Comparison of ENCODE assay signal across 8 mouse cellular contexts in the genomic region with DNA sequence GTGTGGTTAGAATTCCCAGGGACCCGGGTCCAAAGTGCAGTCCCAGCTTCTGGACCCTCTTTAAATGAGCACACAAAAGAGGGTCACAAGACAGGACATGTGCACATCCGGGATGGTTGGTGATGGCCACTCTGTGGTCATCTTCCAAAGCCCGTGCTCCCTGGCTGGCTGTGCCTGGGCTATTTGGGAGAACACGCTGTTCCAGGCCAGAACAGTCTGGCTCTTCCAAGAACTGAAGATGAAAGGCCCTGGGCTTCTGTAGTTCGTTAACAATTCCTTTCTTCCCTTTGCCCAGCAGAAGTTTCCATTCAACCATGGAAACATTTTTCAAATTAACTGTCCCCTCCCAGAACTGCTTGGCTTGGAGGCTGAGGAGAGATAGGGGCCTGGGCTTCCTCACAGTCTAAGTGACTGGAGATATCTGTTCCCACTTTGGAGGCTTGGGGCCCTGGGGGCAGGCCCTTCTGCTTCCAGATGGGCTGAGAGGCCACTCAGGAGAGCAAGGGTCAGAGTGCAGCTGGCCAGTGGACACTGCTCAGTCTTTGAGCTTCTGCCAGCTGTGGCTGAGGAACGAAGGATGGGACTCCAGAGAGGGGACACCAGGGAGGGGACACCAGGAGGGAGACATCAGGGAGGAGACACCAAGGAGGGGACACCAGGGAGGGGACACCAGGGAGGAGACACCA. TPM values are rescaled to one million over a fixed set of nuclear protein-coding genes. Genes with fewer than 3 reads are reported as not detected.
A peak's percentile ranks its signal among the peaks of the same experiment; 100 is the strongest.
DNase-seq lines count a peak whose midpoint lies in the region; ATAC-seq and TF ChIP-seq lines count a peak whose summit lies in the region.

No protein-coding gene starts in this region.

- H3K4me1 ChIP-seq in spleen, adult 2 months (ENCODE audit: control insufficient read depth, insufficient read depth, insufficient read length): peaks cover 4% of the 10 kb centered on the region; the same call in 1 of the 2 replicates
- peaks cover 8% of the 10 kb centered on the region; the same call in 1 of the 2 replicates for H3K4me1 ChIP-seq in intestine, postnatal 0 days (replicated peaks; ENCODE audit: control insufficient read depth, insufficient read depth, low read length)
- no peaks in the 10 kb centered on the region; the same call in 1 of the 2 replicates for H3K4me1 ChIP-seq in liver, embryonic 16.5 days (ENCODE audit: control insufficient read depth, low read depth, low read length)

- H3K27me3 ChIP-seq in spleen, adult 2 months (ENCODE audit: control insufficient read depth, insufficient read depth, low read length): no peaks in the 10 kb centered on the region
- H3K27me3 ChIP-seq in intestine, postnatal 0 days (replicated peaks; ENCODE audit: control insufficient read depth, insufficient read depth, low read length): no peaks in the 10 kb centered on the region
- no peaks in the 10 kb centered on the region for H3K27me3 ChIP-seq in liver, embryonic 16.5 days (ENCODE audit: control insufficient read depth, insufficient read depth, low read depth, low read length)

- DNase-seq in adrenal gland, postnatal 10 days: peak; percentile 39
- no peak for DNase-seq in adrenal gland, adult 8-10 months
- DNase-seq in spleen, adult 2 months (ENCODE audit: low read depth in 1 of 2, low spot score in 2 of 2): no peak
- DNase-seq in spleen, postnatal 10 days (ENCODE audit: low spot score in 2 of 2): no peak
- DNase-seq in testis, postnatal 10 days (ENCODE audit: low spot score): peak; percentile 60
- DNase-seq in thymus, adult 18-20 months: no peak

- H3K27ac ChIP-seq in spleen, adult 2 months (ENCODE audit: insufficient read depth, low read length): peak overlapping the region; percentile 19
- peak overlapping the region; percentile 57 for H3K27ac ChIP-seq in intestine, postnatal 0 days (ENCODE audit: low read depth, low read length)
- no peak overlapping the region for H3K27ac ChIP-seq in liver, embryonic 16.5 days (ENCODE audit: low read length)

- peak; percentile 28; the same call in 1 of the 2 replicates for ATAC-seq in intestine, postnatal 0 days
- ATAC-seq in liver, embryonic 16.5 days (ENCODE audit: low read depth): peak; percentile 41; the same call in 1 of the 2 replicates

- no peak overlapping the region for H3K4me3 ChIP-seq in spleen, adult 2 months (ENCODE audit: extremely low read depth, insufficient read depth, insufficient read length)
- H3K4me3 ChIP-seq in intestine, postnatal 0 days (ENCODE audit: low read depth, low read length): no peak overlapping the region
- no peak overlapping the region for H3K4me3 ChIP-seq in liver, embryonic 16.5 days (ENCODE audit: low read depth, low read length)

- 65% methylated on average over 6 of the region's 6 CpGs for WGBS in spleen, adult 2 months
- 45% methylated on average over 6 of the region's 6 CpGs for WGBS in intestine, postnatal 0 days
- WGBS in liver, embryonic 16.5 days (ENCODE audit: insufficient replicate concordance): 40% methylated on average over 6 of the region's 6 CpGs

- H3K4me2 ChIP-seq in intestine, postnatal 0 days (replicated peaks; ENCODE audit: low read depth): no peak overlapping the region
- no peak overlapping the region for H3K4me2 ChIP-seq in liver, embryonic 16.5 days (ENCODE audit: low read depth, low read length)

- no peaks in the 10 kb centered on the region for H3K9me3 ChIP-seq in intestine, postnatal 0 days (ENCODE audit: control insufficient read depth)
- no peaks in the 10 kb centered on the region for H3K9me3 ChIP-seq in liver, embryonic 16.5 days (replicated peaks; ENCODE audit: control insufficient read depth, low read length)

- no peak overlapping the region for H3K9ac ChIP-seq in intestine, postnatal 0 days (ENCODE audit: low read depth, low read length)
- H3K9ac ChIP-seq in liver, embryonic 16.5 days (ENCODE audit: low read depth, low read length): no peak overlapping the region

- TF ChIP-seq POLR2A in spleen, adult 2 months (IDR thresholded peaks at IDR 0.05; ENCODE audit: low read depth, low read length): no peak

- no peaks in the 10 kb centered on the region for H3K36me3 ChIP-seq in spleen, adult 2 months (ENCODE audit: control insufficient read depth, insufficient read depth, low read length)
- H3K36me3 ChIP-seq in intestine, postnatal 0 days (ENCODE audit: control insufficient read depth, insufficient read depth): no peaks in the 10 kb centered on the region
- H3K36me3 ChIP-seq in liver, embryonic 16.5 days (ENCODE audit: control insufficient read depth, insufficient read depth): no peaks in the 10 kb centered on the region

- no peak for TF ChIP-seq CTCF in spleen, adult 2 months (IDR thresholded peaks at IDR 0.05; ENCODE audit: extremely low read depth, insufficient read depth, insufficient read length, insufficient replicate concordance)
- no peak for TF ChIP-seq CTCF in intestine, postnatal 0 days (IDR thresholded peaks at IDR 0.05; ENCODE audit: low read depth)

RNA-seq across cellular contexts. Expression of a gene that starts 29.8 kb away (rescaled TPM):
- total RNA-seq in adrenal gland, postnatal 10 days (2021): 10 to 100 TPM; 11.4 to 12.1 TPM
- total RNA-seq in adrenal gland, adult 8-10 months (2022): 1 to 10 TPM; 4.8 to 8.3 (median 6.0) TPM
- 54.6 and 77.8 TPM in 2 replicates for polyA plus RNA-seq in spleen, adult 2 months (2012; rRNA removed)
- 68.5 and 83.0 TPM in 2 replicates for polyA plus RNA-seq in intestine, postnatal 0 days (2015; fragmentation: Nextera tagmentation; extraction: Ambion mirVana)
- polyA plus RNA-seq in liver, embryonic 16.5 days (2015; fragmentation: Nextera tagmentation; extraction: Ambion mirVana): 4.5 and 5.2 TPM in 2 replicates

Comparison
In these comparisons a context has a peak if more than half of its experiments do, and no peak if none do; other contexts are left out.
1. DNase-seq: peak in adrenal gland, postnatal 10 days (single experiment) and testis, postnatal 10 days (single experiment); none in adrenal gland, adult 8-10 months (single experiment), spleen, adult 2 months (0 of 2), spleen, postnatal 10 days (0 of 2) and thymus, adult 18-20 months (0 of 2).